Mouse (Mus musculus) heart, postnatal 25 days (tissue): ENCODE data around the gene Cytip. TPM values are rescaled to one million over a fixed set of nuclear protein-coding genes. Genes with fewer than 3 reads are reported as not detected.

Source experiments
- DNase-seq: peaks from one replicate; pipeline ENCODE4 v3.0.0; 2022; ENCODE audit warnings: low spot score
- intact Hi-C: fragments of 180-260 bp; cut with DNase I; formaldehyde crosslinking; loops from one replicate; pipeline ENCODE4 v1.15.1; 2025
- total RNA-seq, 2 experiments: library from RNA; stranded (reverse); gene quantifications; 2 replicates each; pipeline ENCODE4 v1.2.3; 2021

Cytip gene
- total RNA-seq: under 1 TPM; 0.68 to 0.75 TPM

DNA sequence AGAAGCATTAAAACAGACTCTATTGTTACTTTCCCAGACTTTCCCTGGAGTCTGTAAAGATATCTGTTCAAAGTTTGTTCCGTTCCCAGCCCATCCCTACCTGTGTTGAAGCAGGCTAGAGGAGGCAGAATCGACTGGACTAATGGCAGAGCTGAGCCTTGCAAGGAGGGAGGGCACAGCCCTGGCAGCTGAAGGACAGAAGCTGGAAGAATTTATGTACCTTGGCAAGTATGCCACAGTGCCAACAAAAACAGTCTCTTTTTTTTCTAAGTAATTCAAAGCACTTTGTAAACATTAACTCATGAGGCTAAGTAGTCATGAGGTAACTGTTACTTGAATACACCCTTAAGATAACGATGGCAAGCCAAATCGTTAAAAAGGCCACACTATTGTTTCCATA lies at the start of gene Cytip:
Gene Cytip, minus strand, starts transcription at position 187 of the 400 bp plus-strand sequence.
- no peak for DNase-seq
- intact Hi-C loops: loop anchor here (10.0 kb wide), 1 partner anchor 279 kb away; the partner anchor contains the start of gene Gm17409

DNA sequence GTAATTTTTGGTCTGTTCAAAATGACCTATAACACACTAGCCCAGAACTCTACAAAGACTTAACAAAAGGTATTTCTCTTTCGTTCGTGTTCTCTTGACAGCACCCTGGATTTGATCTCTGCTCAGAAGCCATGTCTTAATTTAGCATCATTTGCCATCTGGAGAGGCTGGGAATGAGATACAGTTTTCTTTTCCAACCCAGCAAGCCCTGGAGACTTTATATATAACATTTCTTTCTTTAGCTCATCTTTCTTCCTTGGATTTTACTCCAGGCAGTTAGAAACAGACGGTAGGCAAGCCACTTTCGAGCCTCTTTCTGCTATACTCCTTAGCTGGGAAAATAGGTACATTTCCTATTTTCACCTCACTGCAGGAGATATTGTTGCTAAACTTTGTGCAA lies 45.3 kb upstream of the Cytip start:
- no peak for DNase-seq
- intact Hi-C loops: no loop called here

DNA sequence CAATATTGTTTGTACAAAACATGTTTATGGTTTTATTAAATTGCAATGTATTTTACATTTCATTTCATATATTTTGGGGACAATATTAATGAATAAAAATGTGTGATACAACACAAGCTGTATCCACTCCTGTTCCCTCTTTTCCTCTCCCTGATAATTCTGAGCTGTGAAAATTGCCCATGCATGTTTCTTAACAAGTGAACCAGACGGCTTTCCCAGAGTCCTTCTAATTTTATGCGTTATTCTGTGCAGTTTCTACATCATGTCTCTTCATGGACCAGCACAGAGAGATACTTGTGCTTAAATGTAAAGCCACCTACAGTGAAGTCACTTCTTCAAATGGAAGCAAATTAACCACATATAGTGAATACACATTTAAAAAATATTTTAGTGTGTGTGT lies 42.2 kb upstream of the Cytip start:
- DNase-seq: no peak
- intact Hi-C loops: no loop called here

DNA sequence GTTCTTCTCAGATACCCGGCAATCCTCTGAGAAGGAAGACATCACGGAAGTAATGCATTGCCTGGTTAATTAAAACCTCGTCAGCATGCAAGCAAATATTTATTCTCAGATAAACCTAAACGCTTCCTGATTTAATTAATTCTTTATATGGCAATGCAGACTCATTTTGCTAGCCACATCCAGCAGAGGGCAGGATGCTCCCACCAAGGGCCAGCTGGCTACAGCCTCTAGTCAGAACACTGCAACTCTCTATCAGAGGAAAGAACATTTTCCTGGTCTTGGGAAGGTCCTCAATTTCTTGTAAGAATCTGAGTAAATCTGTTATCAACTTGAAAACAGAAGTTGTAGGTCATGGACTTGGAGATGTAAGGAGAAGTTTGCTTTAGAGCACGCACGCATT lies 4.1 kb upstream of the Cytip start:
- no peak for DNase-seq
- intact Hi-C loops: loop anchor here (1.0 to 10.0 kb wide), 2 partner anchors 275 to 469 kb away; partner anchors contain the start of gene Gm17409

DNA sequence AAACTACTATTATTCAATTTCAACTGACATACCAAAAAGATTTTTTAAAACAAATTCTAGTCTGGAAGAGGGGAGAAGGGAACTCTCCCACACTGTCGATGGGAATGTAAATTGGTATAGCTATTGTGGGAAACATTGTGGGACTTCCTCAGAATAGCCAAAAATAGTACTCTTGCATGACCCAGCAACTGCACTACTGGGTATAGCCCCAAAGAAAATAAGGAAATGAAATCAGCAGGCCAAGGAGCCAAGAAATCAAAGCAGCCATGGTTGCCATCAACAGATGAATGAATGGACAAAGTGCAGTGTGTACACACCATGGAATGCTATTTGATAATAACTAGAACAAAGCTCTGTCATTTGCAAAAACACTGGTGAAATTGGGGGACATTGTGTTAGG lies 1.5 kb upstream of the Cytip start:
- DNase-seq: no peak
- intact Hi-C loops: loop anchor here (10.0 kb wide), 1 partner anchor 278 kb away; the partner anchor contains the start of gene Gm17409

DNA sequence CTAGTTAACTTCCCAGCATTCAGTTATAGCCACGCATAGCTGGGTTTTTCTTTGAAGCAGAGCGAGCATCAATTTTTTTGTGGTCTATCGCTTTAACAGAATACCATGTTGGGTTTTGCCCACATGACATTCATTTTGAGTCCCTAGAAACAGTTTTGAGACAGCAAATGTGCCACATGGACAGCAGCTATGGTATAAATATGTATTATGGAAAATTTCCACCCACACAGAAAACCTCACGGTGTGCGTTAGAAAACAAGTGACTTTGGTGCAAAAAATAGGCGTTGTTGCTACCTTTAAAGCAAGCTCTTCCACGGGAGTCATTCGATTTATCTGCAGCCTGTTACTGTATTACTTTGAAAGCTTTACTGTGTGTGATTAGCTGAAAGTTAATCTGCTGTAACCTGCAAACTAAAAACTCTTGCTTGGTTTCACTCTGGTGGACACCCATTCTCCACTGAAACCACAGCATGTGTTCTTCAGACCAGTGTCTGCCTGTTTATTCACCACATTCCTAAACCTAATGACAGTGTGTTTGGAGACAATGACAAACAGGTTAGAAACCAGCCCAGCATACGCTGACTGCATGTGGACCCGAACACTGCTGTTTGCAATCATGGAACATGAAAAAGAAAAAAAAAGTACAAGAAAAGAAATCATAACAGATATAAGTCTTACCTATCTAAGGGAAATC lies 763 bp downstream of the Cytip start:
- intact Hi-C loops: loop anchor here (10.0 kb wide), 1 partner anchor 280 kb away; the partner anchor contains the start of gene Gm17409
- no peak for DNase-seq

DNA sequence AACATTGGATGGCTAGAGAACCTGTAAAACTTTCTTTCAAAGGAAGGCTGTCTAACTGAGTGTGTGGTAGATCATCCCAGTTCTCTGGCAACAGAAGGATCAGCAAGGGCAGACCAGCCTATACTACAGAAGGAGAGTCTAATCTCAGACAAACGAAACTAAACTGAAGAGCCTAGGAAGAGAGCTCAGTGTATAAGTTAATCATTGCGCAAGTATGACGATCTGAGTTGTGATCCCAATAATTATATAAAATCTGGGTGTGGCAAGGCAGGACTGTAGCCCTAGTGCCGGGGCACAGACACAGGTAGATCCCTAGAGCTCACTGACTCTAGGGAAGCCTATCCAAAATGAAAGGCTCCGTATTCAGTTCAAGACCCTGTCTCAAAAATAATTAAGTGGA lies 3.2 kb downstream of the Cytip start:
- DNase-seq: no peak
- intact Hi-C loops: loop anchor here (10.0 kb wide), 1 partner anchor 283 kb away; the partner anchor contains the start of gene Gm17409

DNA sequence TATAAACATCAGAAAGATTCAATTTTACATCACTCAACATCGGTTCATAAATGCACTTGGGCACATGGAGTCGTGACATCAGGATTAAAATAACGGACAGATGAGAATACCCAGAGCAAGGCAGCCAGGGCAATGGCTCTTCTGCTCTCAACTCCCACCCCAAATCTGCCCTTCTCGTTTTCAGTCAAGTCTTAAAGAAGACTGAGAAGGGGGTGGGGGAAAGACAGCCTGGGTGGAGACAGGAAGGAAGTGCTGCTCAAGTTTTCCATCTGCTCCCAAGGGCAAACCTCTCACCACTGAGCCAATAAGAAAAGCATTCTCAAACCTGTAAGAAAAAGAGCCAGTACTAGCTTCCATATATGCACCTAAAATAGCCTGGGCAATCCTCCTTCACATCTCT lies 5.8 kb downstream of the Cytip start:
- intact Hi-C loops: no loop called here
- no peak for DNase-seq

DNA sequence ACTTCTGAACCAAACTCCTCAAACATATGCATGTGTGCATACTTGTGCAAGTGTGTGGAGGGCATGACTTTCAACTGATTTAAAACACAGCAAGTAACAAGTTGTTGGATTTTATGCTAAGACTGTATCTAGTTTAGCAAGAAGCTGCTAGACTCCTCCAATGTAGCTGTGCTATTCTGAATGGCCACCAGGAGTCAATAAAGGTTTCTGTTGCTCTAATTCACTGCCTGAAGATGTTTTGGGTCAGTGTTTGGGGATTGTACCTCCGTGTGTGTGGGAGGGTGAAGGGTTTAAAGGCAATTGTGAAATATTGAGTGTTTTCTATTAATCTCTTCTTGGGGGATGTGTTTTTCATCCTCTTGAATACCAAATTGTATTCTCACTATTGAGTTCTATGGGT lies 6.4 kb downstream of the Cytip start:
- no peak for DNase-seq
- intact Hi-C loops: no loop called here

DNA sequence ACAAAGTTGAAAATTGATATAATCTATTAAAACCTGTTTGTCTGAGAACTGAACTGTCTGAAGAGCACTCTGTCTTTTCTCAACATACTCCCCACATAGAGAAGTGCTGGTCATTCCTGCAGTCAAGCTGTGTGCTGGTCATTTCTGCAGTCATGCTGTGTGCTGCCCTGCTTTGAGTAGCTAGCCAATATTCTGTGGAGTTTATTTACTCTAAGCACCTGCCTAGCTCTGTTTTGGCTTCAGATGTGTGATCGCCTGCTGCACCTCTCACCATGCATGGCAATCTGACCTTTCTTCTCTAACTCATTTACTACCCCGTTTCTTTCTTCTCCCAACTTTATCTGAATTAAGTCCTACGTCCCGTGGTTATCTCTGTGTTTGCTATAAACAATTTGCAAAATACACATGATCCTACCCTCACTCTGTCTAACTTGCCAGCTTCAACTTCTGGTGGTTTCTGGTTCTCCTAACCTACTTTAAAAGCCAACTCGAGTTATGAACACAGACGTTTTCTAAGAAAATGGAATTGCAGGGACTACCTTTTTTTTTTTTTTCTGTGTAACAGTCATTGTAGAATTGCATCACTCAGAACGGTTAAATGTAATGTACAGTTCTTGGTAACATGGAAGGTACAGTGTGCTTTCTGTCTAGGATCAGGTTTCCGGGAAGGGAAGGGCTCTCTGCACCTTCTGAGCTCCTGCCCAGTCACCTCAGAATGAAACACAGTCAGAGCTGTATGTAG lies 7.9 kb downstream of the Cytip start:
- intact Hi-C loops: no loop called here
- no peak for DNase-seq

DNA sequence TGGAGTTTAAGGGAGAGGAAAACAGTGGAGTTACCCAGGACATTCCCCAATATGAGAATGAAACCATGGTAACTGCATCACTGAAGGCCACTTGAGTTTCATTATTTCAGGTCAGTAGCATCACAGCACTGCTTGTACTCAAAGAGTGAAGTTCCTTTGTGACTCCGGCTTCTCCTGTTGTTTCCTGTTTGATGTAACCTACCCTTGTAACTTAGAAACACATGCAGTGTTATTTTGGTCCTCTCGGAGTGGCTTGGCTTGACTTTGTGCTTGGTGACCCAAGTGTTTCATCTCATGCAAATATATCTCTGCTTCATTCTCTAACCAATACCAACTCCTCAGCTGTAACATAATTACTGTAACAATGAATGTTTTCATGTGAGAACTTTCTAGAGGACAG lies 11.1 kb downstream of the Cytip start:
- DNase-seq: no peak
- intact Hi-C loops: no loop called here

DNA sequence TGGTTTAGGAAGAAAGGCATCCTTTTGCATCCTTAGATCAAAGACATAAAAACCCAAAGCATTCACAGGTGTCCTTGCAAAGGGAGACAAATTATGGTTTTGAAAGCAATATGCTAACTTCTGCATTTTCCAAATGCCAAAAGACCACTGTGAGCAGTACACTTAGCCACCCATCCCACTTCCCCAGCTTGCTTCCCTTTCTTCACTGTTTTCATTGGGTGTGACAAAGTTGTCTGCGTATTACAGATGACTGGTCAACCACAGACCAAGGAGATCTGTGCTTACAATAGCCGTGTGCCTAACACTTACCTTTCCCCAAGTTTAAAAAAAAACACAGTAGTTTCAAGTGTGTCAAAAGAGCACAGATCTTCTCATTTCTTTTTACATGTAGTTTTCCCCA lies 11.7 kb downstream of the Cytip start:
- no peak for DNase-seq
- intact Hi-C loops: no loop called here

DNA sequence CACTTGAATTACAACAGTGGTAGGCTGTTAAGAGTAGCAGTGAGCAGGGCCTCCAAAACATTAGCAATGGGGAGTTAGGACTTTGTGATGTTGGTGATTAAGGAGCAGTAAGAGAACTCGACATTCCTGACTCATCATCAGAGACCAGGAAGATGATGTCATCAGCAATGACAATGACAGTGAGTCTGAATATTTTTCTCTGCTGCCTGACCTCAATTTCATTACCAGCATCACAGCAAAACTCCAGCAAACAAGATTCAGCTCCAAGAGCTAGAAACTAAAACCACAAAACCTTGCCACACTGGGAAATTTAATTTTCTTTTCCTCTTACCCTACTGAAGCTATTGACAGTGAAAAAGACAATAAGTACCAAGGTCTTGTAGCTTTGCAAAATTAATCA lies 14.6 kb downstream of the Cytip start:
- no peak for DNase-seq
- intact Hi-C loops: no loop called here

DNA sequence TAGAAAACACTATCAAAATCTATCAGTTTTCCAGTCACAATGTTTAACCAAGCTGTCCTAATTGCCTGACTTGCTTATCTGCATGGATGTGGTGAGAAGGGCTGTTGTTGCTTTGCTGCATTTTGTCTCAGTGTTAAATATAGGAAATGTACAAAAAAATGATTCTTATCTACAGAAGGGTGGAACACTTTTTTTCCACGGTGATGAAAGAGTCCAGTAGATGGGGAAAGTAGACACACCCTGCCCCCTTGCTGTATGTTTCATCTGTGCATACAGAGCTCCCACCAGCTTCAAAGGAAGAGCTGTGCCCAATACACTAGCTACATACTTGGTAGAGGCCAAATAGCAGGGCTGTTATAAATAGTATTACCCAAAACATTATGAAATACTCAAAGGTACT lies 16.3 kb downstream of the Cytip start:
- intact Hi-C loops: no loop called here
- no peak for DNase-seq

DNA sequence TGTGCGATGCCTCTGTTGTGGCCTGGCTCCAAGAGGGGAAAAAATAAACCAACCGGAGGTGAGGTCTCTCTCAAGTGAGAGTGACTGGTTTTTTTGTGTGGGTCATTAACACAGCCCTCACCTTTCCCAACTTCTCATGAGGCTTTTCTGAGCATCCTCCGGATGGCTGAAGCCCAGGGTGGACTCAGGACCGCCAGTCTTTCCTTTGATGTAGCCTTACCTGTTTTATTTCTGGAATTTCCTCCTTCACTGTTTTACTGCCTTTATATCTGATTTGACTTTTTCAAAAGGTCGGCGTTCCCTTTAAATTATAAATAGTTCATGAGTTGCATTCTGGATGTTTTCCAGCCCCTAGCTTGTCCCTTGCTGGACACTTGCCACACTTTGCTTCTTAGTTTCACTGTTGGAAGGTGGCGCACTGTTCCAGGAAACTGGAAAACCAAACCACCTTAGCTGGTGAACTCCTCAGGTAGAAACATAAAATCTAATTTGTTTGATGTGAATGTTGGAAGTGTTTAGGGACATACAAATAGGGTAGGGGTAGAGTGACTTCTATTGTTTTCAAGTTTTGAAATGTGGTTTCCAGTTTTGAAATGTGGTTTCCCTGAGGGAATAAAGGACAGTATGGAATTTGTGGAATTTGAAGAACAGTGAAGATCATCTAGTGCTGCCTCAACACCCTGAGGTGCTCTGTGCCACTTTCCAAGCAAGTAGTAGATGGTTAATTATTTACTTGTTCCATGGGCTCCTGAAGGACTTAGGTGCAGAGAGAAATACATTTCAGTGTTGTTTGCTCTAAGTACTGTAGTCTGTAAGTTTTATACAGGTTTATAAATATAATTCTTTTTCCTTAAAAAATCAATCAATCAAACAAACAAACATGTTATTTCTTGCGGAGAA lies 19.7 kb downstream of the Cytip start:
- intact Hi-C loops: no loop called here
- DNase-seq: no peak

DNA sequence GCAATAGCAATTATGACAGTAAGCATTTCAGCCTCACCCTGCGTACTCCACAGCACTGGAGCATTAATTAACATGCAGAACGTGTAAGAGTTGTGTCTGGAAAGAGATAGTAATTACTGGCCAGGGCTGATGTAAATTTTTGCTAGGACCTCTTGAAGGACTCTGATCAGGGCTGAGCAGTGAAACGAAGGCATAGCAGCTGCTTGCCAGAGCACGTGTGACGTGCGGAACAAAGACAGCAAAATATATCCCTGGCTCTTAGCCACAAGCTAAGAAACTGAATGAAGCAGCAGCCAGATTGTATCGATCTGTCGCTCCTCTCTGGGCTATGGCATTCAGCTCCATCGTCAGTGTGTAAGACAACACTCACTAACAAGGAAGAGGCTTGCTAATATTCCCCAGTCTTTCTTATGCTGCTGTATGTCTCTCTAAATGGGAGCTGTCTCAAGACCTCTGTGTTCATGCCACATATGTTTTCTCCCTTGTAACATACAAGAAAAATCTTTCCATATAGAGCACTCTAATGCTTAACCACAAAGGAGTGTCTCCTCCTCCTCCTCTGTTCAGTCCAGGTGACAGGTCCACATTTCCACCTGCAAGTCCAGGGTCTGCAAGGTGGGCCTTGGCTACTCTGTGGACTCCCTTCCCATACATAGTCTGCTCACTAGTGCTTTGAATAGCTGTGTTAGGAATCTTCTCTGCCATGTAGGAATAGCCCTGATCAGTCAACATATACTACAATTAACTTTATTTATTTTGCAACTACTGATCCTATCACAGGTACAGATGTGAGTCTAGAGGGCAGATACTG lies 20.7 kb downstream of the Cytip start:
- no peak for DNase-seq
- intact Hi-C loops: no loop called here

DNA sequence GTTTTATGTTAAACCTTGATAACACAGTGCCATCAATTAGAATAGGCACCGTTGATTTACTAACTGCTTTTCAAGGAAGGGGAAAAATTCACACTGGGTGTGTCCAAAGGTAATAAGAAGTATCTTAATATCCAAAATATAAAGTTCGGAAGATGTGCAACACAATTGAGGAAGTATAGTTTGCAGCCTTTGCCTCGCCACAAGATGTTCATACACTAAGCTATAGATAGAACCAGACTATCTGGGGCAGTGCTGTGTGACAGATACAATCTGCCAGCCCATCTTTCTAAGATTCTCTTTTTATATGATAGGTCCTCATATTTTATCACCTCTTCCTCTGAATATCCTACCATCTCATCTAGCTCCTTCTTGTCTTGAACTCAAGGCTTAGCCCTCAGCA lies 22.4 kb downstream of the Cytip start:
- intact Hi-C loops: no loop called here
- no peak for DNase-seq

DNA sequence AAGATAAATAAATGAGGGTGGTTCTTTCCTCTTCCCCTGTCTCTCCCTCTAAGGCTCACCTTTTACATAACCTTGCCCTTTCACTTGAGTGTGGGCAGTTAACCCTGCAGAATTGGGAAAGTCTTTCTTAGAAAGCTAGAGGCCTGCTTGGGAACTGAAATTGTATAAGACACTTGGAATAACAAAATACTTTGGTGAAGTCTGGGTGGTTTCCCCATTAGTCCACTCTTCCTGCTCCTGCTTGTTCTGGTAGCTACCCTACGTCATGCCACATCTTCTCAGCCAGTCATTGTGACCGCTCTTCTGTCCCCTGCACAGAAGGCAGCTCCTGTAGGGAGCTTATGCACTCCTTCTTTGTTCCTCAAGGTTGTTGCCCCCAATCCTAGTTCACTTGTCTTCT lies 26.2 kb downstream of the Cytip start:
- intact Hi-C loops: no loop called here
- no peak for DNase-seq

DNA sequence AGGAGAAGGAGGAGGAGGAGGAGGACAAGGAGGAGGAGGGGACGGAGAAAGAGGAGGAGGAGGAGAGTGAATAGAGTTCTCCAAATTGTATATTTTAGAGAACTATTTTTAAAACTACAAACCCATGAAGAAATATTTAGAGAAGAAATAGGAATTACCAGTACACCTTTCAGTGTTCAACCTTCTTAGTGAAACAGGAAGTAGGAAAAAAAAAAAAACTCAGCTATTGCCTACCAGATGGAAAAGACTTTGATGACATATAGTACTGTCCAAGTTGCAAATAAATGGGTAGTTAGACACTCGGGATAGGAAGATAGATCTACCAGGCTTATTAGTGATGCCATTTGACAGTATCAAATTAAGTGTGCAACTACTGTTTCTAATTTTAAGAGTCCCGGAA lies 27.7 kb downstream of the Cytip start:
- DNase-seq: no peak
- intact Hi-C loops: no loop called here

DNA sequence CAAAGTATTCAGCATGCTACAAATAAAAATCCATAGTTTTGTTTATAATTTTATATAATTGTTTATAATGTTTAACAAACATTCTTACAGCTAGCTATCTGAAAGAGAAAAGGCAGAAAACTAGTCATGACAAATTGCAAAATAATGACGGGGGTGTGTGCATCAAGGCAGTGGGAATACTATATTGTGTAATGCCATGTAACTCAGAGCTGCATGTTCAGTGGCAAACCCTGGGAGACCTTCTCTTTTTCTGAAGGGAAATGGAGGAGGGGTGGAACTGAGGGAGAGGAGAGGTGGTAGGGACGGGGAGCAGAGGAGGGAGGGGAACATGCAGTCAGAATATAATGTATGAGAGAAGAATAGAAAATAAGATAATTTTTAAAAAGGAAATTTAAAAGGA lies 28.6 kb downstream of the Cytip start:
- intact Hi-C loops: no loop called here
- no peak for DNase-seq
